Mouse (Mus musculus): ENCODE data around the gene Lect2.

DNA sequence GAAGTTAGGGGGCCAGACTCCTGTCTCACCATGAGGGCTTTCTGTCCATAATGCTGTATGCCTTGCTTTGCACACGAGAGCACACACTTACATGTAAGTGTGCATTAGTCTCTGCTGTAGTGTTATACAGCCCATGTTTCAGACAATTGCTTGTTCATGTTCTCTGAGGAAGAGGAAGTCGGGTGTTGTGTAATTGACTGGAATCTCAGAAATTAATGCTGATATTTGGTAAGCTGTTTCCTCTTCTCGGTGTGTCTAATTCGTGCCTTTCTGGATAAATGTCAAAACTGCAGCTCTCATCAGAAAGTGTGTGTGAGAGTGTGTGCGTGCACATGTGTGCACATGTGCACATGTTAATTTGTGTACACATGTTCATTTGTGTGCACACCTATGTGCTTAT is 44.9 kb upstream of the Lect2 start:
- TF ChIP-seq CTCF (IDR thresholded peaks at IDR 0.05; ENCODE audit: low read depth) (no peak), EP300 (IDR thresholded peaks at IDR 0.05; ENCODE audit: low read depth) (no peak)

Measured in liver, postnatal 0 days (tissue).